Mouse (Mus musculus) mature B cell (primary cell): ENCODE data around the gene Ern1.

ENCODE experiments used
- in situ Hi-C: fragments of 300-500 bp; cut with MboI; formaldehyde crosslinking; loops from 2 replicates; pipeline ENCODE4 v1.14.3; 2019

Ern1 gene

GRCm38 (mm10) chr11:106437039-106437438, 50.6 kb downstream of the Ern1 start:
- in situ Hi-C loops, result no loop called here

DNA sequence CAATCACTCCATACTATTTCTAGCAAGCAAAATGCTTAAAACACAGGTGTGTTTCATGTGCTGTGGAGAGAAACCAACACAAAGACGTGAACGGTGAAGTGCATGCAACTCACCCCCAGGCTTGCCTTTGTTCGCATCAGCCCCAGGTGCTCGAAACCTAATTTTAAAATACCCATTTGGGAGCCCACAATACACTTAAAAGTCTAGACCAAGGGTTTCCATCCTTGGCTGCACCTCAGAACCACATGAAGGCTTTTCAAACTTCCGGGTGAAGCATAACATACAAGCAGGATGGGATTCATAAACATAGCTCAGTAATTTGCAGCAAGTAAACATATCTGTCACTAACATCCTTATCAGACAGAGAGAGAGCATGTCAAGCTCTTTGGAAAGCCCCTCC, 57.3 kb downstream of the Ern1 start:
- in situ Hi-C loops, result no loop called here

- in situ Hi-C loops, result no loop called here
Observed at GRCm38 (mm10) chr11:106429689-106430088, 58.0 kb downstream of the Ern1 start.

DNA sequence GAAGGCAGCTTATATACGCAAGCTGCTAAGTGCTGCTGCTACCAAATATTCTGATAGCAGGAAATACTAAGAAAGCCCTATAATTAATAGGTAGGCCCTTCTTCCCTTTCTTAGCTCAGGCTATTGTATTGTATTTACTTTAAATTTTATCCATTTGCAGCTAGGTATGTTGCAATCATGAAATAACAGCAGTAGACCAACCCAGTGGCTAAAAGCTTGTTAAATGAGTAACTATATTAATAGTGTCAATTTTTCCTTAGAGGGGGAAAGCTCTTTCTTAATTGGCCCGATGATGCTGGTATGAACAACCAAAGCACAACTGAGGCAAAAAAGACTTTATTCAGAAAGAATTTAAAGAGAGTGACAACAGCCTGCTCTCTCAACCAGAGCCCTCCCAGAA, 59.1 kb downstream of the Ern1 start:
- in situ Hi-C loops, result no loop called here

DNA sequence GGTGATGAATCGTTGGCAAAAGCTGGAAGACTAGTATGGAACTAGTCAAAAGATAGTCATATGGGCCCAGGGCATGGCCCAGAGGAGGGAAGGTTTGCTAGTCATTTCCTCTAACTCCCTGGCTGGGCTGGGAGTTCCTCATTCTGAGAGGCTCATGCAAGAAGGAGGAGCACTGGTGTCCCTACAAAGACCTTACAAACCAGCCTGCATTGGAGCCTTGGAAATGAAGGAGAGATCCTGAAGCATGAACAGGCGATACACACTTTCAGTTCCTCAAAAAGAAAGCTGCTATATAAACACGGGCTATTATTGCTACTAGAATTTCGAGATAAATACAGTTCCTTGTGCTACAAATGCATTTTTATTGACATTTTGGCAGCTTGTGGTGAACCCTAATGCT, 59.5 kb downstream of the Ern1 start:
- in situ Hi-C loops, result no loop called here

DNA sequence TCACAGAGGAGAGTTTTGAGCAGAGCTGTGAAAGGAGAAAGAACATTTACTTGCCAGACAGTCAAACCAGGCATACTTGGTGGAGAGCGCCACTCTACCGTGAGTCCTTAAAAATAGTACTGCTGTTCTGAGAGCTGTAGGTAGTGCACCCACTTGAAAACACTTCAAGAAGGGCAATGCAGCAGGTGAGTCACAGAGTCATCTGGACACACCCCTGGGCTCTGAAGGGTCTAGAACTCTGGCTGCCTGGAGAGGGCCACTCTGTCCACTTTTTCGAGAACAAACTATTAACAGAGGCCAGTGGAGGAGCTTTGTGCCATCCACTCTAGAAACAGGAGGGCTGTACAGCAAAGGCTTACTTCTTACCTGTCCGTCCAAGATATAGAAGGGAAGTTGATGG, 61.2 kb downstream of the Ern1 start:
- in situ Hi-C loops, result no loop called here

DNA sequence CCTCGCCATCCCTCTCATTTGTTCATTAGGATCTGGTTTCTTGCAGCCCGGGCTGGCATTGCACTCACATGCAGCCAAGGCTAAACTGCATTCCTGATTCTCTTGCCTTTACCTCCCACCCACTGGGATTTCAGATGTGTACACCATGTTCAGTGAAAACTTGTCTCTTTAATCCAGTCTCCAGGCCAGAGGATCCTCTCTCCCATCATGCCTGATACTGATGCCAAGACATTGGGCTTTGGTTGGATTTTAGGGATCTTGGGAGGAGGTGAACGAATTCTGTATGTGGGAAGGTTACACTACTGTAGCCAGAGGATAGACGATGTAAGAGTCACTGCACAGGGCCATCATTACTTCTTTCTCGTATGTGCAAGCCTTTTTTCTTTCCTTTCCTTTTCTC, 62.5 kb downstream of the Ern1 start:
- in situ Hi-C loops, result no loop called here

DNA sequence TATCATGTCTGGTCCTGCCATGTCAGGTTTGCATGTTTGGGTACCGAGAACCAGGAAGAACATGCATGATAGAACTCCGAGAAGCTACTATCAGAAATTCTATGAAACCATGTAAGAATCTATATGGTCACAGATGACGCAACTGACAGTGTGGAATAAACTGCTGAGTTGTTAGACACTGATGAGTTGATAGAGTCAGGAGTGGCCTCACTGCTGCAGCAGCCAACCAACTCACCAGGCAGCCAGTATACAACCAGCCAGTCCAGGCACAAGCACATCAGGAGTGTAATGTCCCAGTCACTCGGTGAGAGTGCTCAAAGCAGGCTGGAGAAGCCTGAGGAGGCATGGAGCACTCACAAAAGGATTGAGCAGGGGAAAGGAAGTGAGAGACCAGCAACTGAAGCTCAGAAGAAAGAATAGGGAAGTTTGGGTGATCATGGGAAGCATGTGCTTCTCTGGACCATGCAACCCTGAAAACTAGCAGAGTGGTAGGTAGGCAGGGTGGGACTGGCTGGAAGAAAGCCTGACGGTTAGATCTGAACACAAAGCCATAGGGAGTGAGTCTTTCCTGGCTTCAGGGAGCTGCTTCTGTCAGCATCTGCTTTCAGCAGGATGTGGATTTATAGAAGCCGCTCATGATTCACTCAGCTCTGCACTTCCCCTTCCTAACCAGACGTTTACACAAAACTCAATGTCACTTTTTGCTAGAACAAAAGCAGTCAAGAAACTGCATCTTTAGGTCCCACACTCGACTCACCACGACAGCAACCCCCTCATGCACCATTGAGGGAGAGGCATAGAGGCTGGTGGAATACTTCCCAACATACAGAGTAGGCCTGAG, 68.2 kb downstream of the Ern1 start:
- in situ Hi-C loops, result loop anchor here (5.0 kb wide), 2 partner anchors 73 to 208 kb away; no protein-coding TSS in a partner anchor

GRCm38 (mm10) chr11:106418622-106419196, 68.9 kb downstream of the Ern1 start:
- in situ Hi-C loops, result loop anchor here (5.0 kb wide), 2 partner anchors 74 to 209 kb away; no protein-coding TSS in a partner anchor

DNA sequence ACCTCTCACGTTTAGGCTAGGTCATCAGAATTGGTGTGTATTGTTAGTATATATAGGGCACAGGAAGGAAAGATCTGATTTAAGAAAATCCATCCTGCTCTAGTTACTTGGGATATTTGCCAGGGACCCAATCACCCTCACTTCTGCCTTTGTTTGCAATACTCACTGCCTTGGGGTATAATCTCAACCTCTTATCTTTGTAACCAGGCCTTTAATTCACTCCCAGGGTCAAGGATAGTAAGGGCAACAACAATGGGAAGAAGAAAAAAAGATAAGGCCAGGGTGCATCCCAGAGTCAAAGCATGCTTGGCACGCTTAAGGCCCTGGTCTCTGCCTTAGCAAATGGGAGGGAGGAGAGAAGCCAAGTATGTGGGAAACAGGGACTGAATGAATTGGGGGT, 69.8 kb downstream of the Ern1 start:
- in situ Hi-C loops, result loop anchor here (5.0 kb wide), 2 partner anchors 74 to 209 kb away; no protein-coding TSS in a partner anchor

- in situ Hi-C loops, result loop anchor here (5.0 kb wide), 2 partner anchors 76 to 211 kb away; no protein-coding TSS in a partner anchor
Observed at GRCm38 (mm10) chr11:106416331-106416730, 71.3 kb downstream of the Ern1 start.

DNA sequence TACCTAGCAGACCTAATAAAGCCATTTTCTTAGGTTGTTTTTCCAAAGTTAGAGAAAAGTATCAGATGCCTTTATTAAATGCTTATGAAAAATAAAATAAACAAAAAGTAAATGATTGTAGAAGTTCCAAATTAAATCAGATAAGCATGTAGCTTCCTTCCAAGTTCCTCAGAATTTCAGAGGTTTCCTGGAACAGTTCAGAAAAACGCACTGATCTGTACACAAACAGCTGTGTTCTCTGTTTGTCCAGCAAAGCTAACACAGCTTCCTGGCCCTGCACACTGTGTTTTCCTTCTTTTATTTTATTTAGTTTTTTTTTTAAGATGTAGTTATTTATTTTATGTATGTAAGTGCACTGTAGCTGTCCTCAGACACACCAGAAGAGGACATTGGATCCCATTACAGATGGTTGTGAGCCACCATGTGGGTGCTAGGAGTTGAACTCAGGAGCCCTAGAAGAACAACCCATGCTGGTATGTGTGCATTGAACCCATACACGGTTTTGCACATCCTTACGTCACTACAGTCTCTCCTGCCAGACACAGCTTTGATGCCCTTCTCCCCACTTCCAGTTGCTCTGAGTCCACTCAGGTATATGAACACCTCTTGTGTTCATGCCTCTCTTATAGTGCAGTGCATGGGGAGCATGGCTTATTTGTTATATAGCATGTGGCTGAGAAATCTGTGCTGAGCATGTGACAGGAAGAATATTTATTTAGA, 74.9 kb downstream of the Ern1 start:
- in situ Hi-C loops, result no loop called here

- in situ Hi-C loops, result no loop called here
Observed at GRCm38 (mm10) chr11:106411157-106411556, 76.5 kb downstream of the Ern1 start.

DNA sequence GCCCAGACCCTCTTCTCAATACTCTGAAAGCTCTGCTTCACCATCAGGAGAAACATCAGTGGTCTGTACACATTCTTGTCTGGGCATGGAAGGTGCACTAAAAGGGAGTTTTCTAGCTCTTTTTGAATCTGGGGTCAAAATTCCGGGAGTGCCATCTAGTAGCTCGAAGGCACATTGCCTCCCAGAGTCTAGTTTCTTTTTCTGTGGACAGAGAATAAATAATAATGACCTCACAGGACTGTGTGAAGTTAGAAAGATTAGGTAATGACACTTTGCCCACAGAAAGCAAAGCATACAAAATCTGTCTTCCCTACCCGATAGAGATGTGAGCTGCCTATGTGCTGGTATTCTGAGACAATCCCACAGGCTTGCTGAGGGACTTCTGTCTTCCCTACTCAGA, 77.1 kb downstream of the Ern1 start:
- in situ Hi-C loops, result no loop called here

DNA sequence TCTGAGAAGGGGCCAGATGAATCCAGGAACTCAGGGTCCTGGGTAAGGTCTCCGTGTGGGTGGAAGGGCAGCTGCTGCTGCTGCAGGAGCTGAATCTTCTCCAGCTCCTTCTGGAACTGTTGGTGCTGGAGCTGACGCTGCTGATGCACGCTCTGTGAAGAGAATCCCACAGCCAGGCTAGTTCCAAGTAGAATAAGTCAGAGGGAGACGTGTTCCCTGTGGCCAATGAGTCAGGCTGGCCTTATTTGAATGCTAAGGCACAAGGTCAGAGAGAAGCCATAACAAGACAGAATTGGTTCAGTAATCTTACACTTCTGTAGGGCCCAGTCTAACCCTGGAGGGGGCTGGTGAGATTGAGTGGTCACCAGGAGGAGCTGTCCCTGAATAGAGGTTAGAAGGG, 77.6 kb downstream of the Ern1 start:
- in situ Hi-C loops, result no loop called here

DNA sequence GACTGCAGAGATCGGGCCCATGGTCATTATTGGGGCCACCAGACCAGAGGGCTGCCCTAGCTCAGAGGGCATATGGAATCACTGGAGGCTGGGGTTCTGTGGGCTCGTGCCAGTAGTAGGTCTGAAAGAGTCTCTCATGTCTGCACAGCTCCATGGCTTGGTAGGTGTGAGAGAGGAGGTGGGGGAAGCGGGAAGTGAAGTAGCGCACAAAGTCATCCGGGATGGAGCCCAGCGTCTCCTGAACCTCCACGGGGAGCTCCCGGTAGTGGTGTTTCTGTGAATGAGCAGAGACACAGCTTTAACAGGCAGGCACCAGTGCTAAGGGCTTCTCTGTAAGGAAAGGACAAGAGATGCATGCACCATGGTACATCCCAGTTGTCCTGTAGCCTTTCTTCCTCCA, 89.2 kb downstream of the Ern1 start:
- in situ Hi-C loops, result no loop called here

DNA sequence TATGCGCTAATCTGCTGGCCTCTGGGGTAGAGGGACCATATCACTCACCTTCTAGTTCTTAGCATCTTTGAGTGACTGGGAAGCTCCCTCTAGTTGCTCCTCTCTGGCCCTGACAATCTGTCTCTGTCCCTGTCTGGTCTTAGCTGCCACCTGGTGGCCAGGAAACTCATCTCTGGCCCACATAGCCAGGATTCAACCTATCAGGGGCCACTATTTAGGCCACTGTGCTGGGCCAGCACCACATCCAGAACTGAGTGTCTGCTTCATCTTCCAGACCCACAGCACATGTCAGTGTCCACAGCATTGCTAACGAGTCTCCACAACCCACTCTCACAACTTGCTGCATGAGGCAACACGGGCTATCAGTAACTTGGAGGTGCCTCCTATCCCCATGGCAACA, 90.0 kb downstream of the Ern1 start:
- in situ Hi-C loops, result no loop called here

GRCm38 (mm10) chr11:106394055-106394454, 93.6 kb downstream of the Ern1 start:
- in situ Hi-C loops, result loop anchor here (5.0 kb wide), 1 partner anchor 67 kb away; no protein-coding TSS in a partner anchor

DNA sequence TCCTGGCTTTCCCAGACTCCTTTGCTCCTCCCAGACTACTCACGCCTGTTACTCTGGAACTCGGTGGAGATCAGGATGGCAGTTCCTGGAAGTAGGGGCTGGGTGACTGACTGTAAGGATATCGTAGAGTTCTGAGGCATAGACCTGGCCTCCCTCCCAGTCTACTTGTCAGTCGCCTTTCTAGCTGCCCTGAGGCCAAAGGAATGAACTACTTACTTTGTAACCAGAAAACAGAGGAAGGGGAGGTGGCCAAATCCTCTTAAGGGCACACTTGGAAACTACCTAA, 94.4 kb downstream of the Ern1 start:
- in situ Hi-C loops, result loop anchor here (5.0 kb wide), 1 partner anchor 66 kb away; no protein-coding TSS in a partner anchor

DNA sequence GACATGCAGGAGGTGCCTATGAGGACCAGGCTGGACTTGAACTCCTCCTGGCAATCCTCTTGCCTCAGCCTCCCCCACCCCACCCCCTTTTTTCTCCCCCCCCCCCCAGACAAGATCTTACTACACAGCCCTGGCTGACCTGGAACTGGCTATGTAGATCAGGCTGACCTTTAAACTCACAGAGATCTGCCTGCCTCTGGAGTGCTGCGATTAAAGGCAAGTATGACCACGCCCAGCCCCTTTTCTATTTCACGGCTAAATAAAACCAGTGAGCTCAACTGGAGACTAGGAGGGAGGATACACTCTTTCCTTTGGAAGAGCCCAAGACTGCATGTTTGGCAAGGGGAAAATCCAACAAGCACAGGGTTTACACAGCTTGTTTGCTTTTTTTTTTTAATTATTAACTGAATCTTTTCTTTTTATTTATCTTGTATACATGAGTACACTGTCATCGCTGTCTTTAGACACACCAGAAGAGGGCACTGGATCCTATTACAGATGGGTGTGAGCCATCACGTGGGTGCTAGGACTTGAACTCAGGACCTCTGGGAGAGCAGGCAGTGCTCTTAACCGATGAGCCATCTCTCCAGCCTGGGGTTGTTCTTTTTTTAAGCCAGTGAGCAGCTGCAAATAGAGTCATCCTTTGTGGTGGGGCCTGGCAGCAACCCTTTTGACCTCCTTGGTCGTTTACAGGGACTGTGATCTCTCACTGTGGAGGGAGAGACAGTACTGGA, 94.9 kb downstream of the Ern1 start:
- in situ Hi-C loops, result loop anchor here (5.0 kb wide), 1 partner anchor 65 kb away; no protein-coding TSS in a partner anchor

GRCm38 (mm10) chr11:106391546-106392188, 96.0 kb downstream of the Ern1 start:
- in situ Hi-C loops, result loop anchor here (5.0 kb wide), 1 partner anchor 64 kb away; no protein-coding TSS in a partner anchor
